Mouse (Mus musculus): Measurements from ENCODE around the gene Aadacl4. TPM values are rescaled to one million over a fixed set of nuclear protein-coding genes. Genes with fewer than 3 reads are reported as not detected.
"Not testable (repeated sequence)": the region's sequence is repeated elsewhere in the genome, so short reads cannot be mapped to it uniquely, and the experiment has no call there.

Gene Aadacl4
- polyA plus RNA-seq (2012; rRNA removed) = not detected in 2 replicates

- no peaks in the 10 kb centered on the region for H3K36me3 ChIP-seq (ENCODE audit: control insufficient read depth, insufficient read depth, low read length)
- no peak for TF ChIP-seq POLR2A (IDR thresholded peaks at IDR 0.05; ENCODE audit: low read depth, low read length)
- TF ChIP-seq CTCF (IDR thresholded peaks at IDR 0.05; ENCODE audit: extremely low read depth, insufficient read length, insufficient replicate concordance, low read depth, low read length) = no peak
- no peaks in the 10 kb centered on the region for H3K27me3 ChIP-seq (ENCODE audit: control insufficient read depth, insufficient read depth, low read length)
- H3K4me1 ChIP-seq (ENCODE audit: control insufficient read depth, insufficient read depth, insufficient read length, low read length) = no peaks in the 10 kb centered on the region; the same call in 1 of the 2 replicates
- WGBS = 62% methylated on average over 1 of the region's 1 CpGs
- no peak within 1 kb of the TSS for H3K4me3 ChIP-seq (ENCODE audit: low read depth, low read length)
- no peak within 1 kb of the TSS for H3K27ac ChIP-seq (ENCODE audit: insufficient read depth, low read depth, low read length)
These were observed at the start of gene Aadacl4 for GRCm38 (mm10) chr4:144613407-144613806. TSS of gene Aadacl4 (plus strand) at chr4:144613707.

- Histone ChIP-seq H3K36me3 (ENCODE audit: control insufficient read depth, insufficient read depth, low read length) (no peaks in the 10 kb centered on the region), H3K4me1 (ENCODE audit: control insufficient read depth, insufficient read depth, insufficient read length, low read length) (no peaks in the 10 kb centered on the region), H3K4me3 (ENCODE audit: low read depth, low read length) (no peak within 1 kb of the TSS), H3K27ac (ENCODE audit: insufficient read depth, low read depth, low read length) (no peak within 1 kb of the TSS), H3K27me3 (ENCODE audit: control insufficient read depth, insufficient read depth, low read length) (no peaks in the 10 kb centered on the region)
- WGBS = 93% methylated on average over 1 of the region's 1 CpGs
- TF ChIP-seq POLR2A (IDR thresholded peaks at IDR 0.05; ENCODE audit: low read depth, low read length) = no peak
- TF ChIP-seq CTCF (IDR thresholded peaks at IDR 0.05; ENCODE audit: extremely low read depth, insufficient read length, insufficient replicate concordance, low read depth, low read length) = no peak
These were observed 48.5 kb upstream of the Aadacl4 start, which contains the start of gene Gm13124 for GRCm38 (mm10) chr4:144565034-144565433. TSS of gene Gm13124 (minus strand) at chr4:144565134.

GRCm38 (mm10) chr4:144567752-144568151 lies 45.8 kb upstream of the Aadacl4 start:
- no peaks in the 10 kb centered on the region for H3K36me3 ChIP-seq (ENCODE audit: control insufficient read depth, insufficient read depth, low read length)
- no peak overlapping the region for H3K4me3 ChIP-seq (ENCODE audit: low read depth, low read length)
- no peak overlapping the region for H3K27ac ChIP-seq (ENCODE audit: insufficient read depth, low read depth, low read length)
- TF ChIP-seq CTCF (IDR thresholded peaks at IDR 0.05; ENCODE audit: extremely low read depth, insufficient read length, insufficient replicate concordance, low read depth, low read length) (no peak), POLR2A (IDR thresholded peaks at IDR 0.05; ENCODE audit: low read depth, low read length) (no peak)
- H3K4me1 ChIP-seq (ENCODE audit: control insufficient read depth, insufficient read depth, insufficient read length, low read length) = no peaks in the 10 kb centered on the region
- H3K27me3 ChIP-seq (ENCODE audit: control insufficient read depth, insufficient read depth, low read length) = no peaks in the 10 kb centered on the region

- H3K27ac ChIP-seq (ENCODE audit: insufficient read depth, low read depth, low read length); H3K4me3 ChIP-seq (ENCODE audit: low read depth, low read length): not testable (repeated sequence)
- 85% methylated on average over 15 of the region's 16 CpGs for WGBS
These were observed 27.3 kb upstream of the Aadacl4 start for GRCm38 (mm10) chr4:144586207-144586606.

GRCm38 (mm10) chr4:144592790-144593189 lies 20.7 kb upstream of the Aadacl4 start:
- Histone ChIP-seq H3K4me1 (ENCODE audit: control insufficient read depth, insufficient read depth, insufficient read length, low read length) (no peaks in the 10 kb centered on the region), H3K4me3 (ENCODE audit: low read depth, low read length) (no peak overlapping the region), H3K36me3 (ENCODE audit: control insufficient read depth, insufficient read depth, low read length) (no peaks in the 10 kb centered on the region), H3K27me3 (ENCODE audit: control insufficient read depth, insufficient read depth, low read length) (no peaks in the 10 kb centered on the region), H3K27ac (ENCODE audit: insufficient read depth, low read depth, low read length) (no peak overlapping the region)
- no peak for TF ChIP-seq POLR2A (IDR thresholded peaks at IDR 0.05; ENCODE audit: low read depth, low read length)
- TF ChIP-seq CTCF (IDR thresholded peaks at IDR 0.05; ENCODE audit: extremely low read depth, insufficient read length, insufficient replicate concordance, low read depth, low read length) = no peak

More at GRCm38 (mm10) chr4:144586207-144586606, 27.3 kb upstream of the Aadacl4 start:
- H3K27me3 ChIP-seq (ENCODE audit: control insufficient read depth, insufficient read depth, low read length); H3K4me1 ChIP-seq (ENCODE audit: control insufficient read depth, insufficient read depth, insufficient read length, low read length); H3K36me3 ChIP-seq (ENCODE audit: control insufficient read depth, insufficient read depth, low read length): not testable (repeated sequence)

- no peaks in the 10 kb centered on the region; the same call in 1 of the 2 replicates for H3K4me1 ChIP-seq (ENCODE audit: control insufficient read depth, insufficient read depth, insufficient read length, low read length)
- H3K27ac ChIP-seq (ENCODE audit: insufficient read depth, low read depth, low read length) = no peak overlapping the region
- 16% methylated on average over 1 of the region's 1 CpGs for WGBS
- no peak overlapping the region for H3K4me3 ChIP-seq (ENCODE audit: low read depth, low read length)
- H3K27me3 ChIP-seq (ENCODE audit: control insufficient read depth, insufficient read depth, low read length) = no peaks in the 10 kb centered on the region
- no peaks in the 10 kb centered on the region for H3K36me3 ChIP-seq (ENCODE audit: control insufficient read depth, insufficient read depth, low read length)
- TF ChIP-seq CTCF (IDR thresholded peaks at IDR 0.05; ENCODE audit: extremely low read depth, insufficient read length, insufficient replicate concordance, low read depth, low read length) (no peak), POLR2A (IDR thresholded peaks at IDR 0.05; ENCODE audit: low read depth, low read length) (no peak)
These were observed 1.1 kb downstream of the Aadacl4 start for GRCm38 (mm10) chr4:144614586-144614985.

GRCm38 (mm10) chr4:144638263-144638662 lies 24.8 kb downstream of the Aadacl4 start:
- TF ChIP-seq POLR2A (IDR thresholded peaks at IDR 0.05; ENCODE audit: low read depth, low read length) (no peak), CTCF (IDR thresholded peaks at IDR 0.05; ENCODE audit: extremely low read depth, insufficient read length, insufficient replicate concordance, low read depth, low read length) (no peak)
- Histone ChIP-seq H3K4me1 (ENCODE audit: control insufficient read depth, insufficient read depth, insufficient read length, low read length) (no peaks in the 10 kb centered on the region), H3K4me3 (ENCODE audit: low read depth, low read length) (no peak overlapping the region), H3K27me3 (ENCODE audit: control insufficient read depth, insufficient read depth, low read length) (no peaks in the 10 kb centered on the region), H3K27ac (ENCODE audit: insufficient read depth, low read depth, low read length) (no peak overlapping the region), H3K36me3 (ENCODE audit: control insufficient read depth, insufficient read depth, low read length) (no peaks in the 10 kb centered on the region)

Other genes starting within 250 kb of the Aadacl4 start
- gene Pramef20, start 235.8 kb upstream of the Aadacl4 start, polyA plus RNA-seq (2012; rRNA removed) = not detected in 2 replicates
- gene Pramef12, start 205.2 kb upstream of the Aadacl4 start, polyA plus RNA-seq (2012; rRNA removed) = not detected in 2 replicates
- gene 1700012P22Rik, start 174.9 kb upstream of the Aadacl4 start, polyA plus RNA-seq (2012; rRNA removed) = not detected in 2 replicates
- not detected in 2 replicates for gene Gm9944, start 160.4 kb upstream of the Aadacl4 start, polyA plus RNA-seq (2012; rRNA removed)
- gene Aadacl3, start 150.0 kb upstream of the Aadacl4 start, polyA plus RNA-seq (2012; rRNA removed) = not detected in 2 replicates
- not detected in 2 replicates for gene 9430007A20Rik, start 93.9 kb upstream of the Aadacl4 start, polyA plus RNA-seq (2012; rRNA removed)
- gene Gm13124, start 48.6 kb upstream of the Aadacl4 start, polyA plus RNA-seq (2012; rRNA removed) = not detected in 2 replicates
- gene Gm436, start 72.7 kb downstream of the Aadacl4 start, polyA plus RNA-seq (2012; rRNA removed) = not detected in 2 replicates
- gene Gm13178, start 107.7 kb downstream of the Aadacl4 start, polyA plus RNA-seq (2012; rRNA removed) = not detected in 2 replicates
- gene Gm438, start 172.9 kb downstream of the Aadacl4 start, polyA plus RNA-seq (2012; rRNA removed) = not detected in 2 replicates

Data from small intestine, adult 2 months (tissue).